Mouse (Mus musculus): ENCODE data around the gene Gm4846. TPM values are rescaled to one million over a fixed set of nuclear protein-coding genes. Genes with fewer than 3 reads are reported as not detected.
"Not testable (repeated sequence)": the region's sequence is repeated elsewhere in the genome, so short reads cannot be mapped to it uniquely, and the experiment has no call there.

The Gm4846 gene
- polyA plus RNA-seq (2016; fragmentation: Nextera tagmentation; extraction: Ambion mirVana), result not detected in 2 replicates

DNA sequence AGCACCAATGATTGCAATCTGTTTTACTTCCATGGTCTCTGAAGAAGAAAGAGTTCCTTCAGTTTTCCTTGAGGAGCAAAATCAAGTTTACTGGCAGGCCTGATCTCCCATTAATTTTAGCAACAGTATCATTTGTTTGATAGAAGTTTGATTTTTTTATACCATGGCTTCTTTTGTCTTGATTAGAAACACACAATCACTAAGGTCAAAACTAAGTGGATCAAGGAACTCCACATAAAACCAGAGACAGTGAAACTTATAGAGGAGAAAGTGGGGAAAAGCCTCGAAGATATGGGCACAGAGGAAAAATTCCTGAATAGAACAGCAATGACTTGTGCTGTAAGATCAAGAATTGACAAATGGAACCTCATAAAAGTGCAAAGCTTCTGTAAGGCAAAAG lies at the start of gene Gm4846:
Gene Gm4846 (minus strand): TSS at position 101 of the 400 bp plus-strand sequence.
- H3K4me3 ChIP-seq (replicated peaks); H3K27me3 ChIP-seq; H3K9me3 ChIP-seq; H3K27ac ChIP-seq; H3K9ac ChIP-seq; H3K36me3 ChIP-seq (replicated peaks); H3K4me2 ChIP-seq; H3K4me1 ChIP-seq; ATAC-seq (ENCODE audit: low FRiP score): not testable (repeated sequence)
- 67% methylated on average over 1 of the region's 1 CpGs for WGBS

DNA sequence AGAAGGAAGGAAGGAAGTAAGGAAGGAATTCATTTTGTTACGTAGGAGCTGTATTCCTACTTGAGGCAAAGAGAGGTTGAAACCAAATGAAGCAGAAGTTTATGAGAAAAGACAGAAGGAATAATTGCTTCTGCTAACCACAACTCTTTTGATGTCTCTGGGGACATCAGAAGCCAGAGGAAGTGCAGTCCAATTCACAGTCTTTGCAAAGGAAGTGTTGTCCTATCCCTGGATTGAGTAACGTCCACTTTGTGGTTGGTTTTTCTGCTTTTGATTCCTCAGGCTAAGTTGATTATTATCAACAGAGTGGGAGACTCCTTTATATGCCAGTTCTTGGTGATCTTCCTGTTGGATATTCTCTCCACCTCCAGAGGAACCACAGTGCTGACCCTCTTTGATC lies 34.1 kb upstream of the Gm4846 start:
- H3K27me3 ChIP-seq; H3K27ac ChIP-seq; H3K4me1 ChIP-seq; H3K4me3 ChIP-seq (replicated peaks); H3K4me2 ChIP-seq; H3K9me3 ChIP-seq; H3K9ac ChIP-seq; ATAC-seq (ENCODE audit: low FRiP score); H3K36me3 ChIP-seq (replicated peaks): not testable (repeated sequence)
- 86% methylated on average over 2 of the region's 2 CpGs for WGBS

DNA sequence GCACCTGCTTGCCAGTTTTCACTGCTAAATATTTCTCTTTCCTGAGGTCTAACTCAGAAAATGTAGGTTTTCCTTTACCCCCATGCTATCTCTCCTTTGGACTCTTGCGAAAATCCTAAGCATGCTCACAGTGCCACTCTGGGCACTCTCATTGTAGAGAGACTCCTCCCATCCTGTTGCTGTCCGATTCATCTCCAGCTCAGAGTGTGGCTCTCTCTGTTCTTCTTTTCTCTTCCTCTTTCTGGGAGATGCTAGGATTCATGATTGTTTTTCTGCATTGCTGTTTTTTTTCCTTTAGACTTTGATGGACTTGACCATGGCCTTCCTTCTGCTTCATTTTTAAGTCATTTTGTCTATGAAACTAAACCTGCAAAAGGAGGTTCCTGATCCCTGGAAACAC lies 27.3 kb upstream of the Gm4846 start:
- H3K36me3 ChIP-seq (replicated peaks); H3K4me3 ChIP-seq (replicated peaks); H3K9me3 ChIP-seq; H3K27me3 ChIP-seq; ATAC-seq (ENCODE audit: low FRiP score); H3K27ac ChIP-seq; H3K9ac ChIP-seq; H3K4me1 ChIP-seq; H3K4me2 ChIP-seq: not testable (repeated sequence)
- 76% methylated on average over 2 of the region's 2 CpGs for WGBS

DNA sequence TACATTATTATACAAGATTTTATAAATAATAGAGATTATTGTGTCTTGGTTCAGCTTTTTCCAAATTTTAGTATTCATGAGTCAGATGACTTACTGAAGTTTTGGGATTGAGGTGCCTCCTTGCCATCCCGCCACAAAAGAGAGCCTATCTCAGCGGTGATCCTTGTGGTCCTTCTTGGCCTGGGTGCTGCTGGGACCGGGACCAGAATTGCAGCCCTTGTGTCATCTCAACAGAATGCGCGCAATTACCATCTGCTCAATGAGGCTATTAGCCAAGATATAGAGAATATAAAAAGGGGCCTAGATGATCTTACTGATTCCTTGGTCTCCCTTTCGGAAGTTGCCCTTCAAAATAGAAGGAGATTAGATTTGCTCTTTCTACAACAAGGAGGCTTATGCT lies 22.2 kb upstream of the Gm4846 start:
- 88% methylated on average over 6 of the region's 6 CpGs for WGBS
- H3K4me1 ChIP-seq; H3K27me3 ChIP-seq; H3K4me3 ChIP-seq (replicated peaks); H3K9me3 ChIP-seq; H3K4me2 ChIP-seq; ATAC-seq (ENCODE audit: low FRiP score); H3K9ac ChIP-seq; H3K36me3 ChIP-seq (replicated peaks); H3K27ac ChIP-seq: not testable (repeated sequence)

DNA sequence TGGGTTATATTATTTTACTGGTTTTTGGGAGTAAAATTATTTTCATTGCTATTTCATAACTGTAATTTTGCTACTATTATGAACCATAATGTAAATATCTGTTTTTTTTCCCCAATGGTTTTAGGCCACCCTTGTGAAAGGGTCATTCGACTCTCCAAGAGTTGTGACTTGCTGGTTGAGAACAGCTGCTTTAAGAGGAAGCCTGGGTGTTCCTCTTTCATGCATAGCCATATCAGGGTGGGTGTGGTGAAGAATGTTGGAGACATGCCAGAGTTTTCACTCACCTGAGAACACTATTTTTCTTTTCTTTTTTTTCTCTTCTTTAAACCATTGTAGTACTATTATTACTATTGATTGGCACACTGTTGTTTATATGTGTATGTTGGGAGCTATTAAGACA lies 19.2 kb upstream of the Gm4846 start:
- Histone ChIP-seq H3K4me2 (no peak overlapping the region), H3K4me1 (no peaks in the 10 kb centered on the region), H3K27ac (no peak overlapping the region), H3K36me3 (replicated peaks) (no peaks in the 10 kb centered on the region), H3K27me3 (no peaks in the 10 kb centered on the region), H3K9ac (no peak overlapping the region), H3K9me3 (no peaks in the 10 kb centered on the region), H3K4me3 (replicated peaks) (no peak overlapping the region)
- ATAC-seq (ENCODE audit: low FRiP score), result no peak
- WGBS, result 88% methylated on average over 1 of the region's 1 CpGs

DNA sequence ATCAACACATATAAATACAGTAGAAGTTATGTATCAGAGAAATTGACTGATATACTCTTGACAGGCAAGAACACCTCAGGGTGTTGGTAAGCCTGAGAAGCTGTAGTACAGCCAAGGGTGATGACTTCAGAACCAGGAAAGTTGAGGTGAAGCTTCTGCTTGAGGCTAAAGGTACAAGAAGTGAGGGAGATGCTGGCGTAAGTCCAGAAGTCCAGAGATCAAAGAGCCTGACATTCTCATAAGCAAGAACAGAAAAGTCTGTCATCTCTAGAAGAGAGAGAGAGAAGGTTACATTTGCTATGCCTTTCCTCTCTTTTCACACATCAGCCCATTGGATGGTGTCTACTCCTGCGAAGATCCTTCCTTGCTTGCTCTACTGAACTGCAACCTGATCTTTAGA lies 6.8 kb upstream of the Gm4846 start:
- not testable (repeated sequence) for H3K27ac ChIP-seq; H3K27me3 ChIP-seq; H3K9me3 ChIP-seq; H3K4me2 ChIP-seq; H3K36me3 ChIP-seq (replicated peaks); H3K4me3 ChIP-seq (replicated peaks); H3K4me1 ChIP-seq; H3K9ac ChIP-seq; ATAC-seq (ENCODE audit: low FRiP score)
- 97% methylated on average over 2 of the region's 2 CpGs for WGBS

DNA sequence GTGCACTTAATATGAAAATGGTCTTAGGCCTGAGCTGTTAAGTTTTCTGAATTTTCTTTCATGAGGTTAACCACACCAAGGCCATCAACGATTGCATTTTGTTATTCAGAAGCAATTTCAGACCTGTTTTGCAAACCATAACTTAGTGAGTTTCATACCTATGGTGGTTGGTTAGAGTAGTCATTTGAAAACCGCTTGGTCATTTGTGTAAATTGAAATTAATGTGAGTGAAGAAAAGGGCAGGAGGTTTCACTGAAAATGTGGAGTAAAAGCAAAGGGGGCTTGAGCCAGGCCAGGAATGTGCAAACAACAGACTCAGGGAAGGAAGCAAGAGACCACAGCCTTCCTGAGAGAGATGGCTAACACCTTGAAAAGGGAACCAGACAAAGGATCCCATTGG lies 17.9 kb downstream of the Gm4846 start:
- Histone ChIP-seq H3K27ac (no peak overlapping the region), H3K9ac (no peak overlapping the region), H3K4me1 (no peaks in the 10 kb centered on the region), H3K9me3 (no peaks in the 10 kb centered on the region), H3K36me3 (replicated peaks) (no peaks in the 10 kb centered on the region), H3K4me2 (no peak overlapping the region), H3K27me3 (no peaks in the 10 kb centered on the region), H3K4me3 (replicated peaks) (no peak overlapping the region)
- ATAC-seq (ENCODE audit: low FRiP score), result no peak
- WGBS, result 88% methylated on average over 2 of the region's 2 CpGs

DNA sequence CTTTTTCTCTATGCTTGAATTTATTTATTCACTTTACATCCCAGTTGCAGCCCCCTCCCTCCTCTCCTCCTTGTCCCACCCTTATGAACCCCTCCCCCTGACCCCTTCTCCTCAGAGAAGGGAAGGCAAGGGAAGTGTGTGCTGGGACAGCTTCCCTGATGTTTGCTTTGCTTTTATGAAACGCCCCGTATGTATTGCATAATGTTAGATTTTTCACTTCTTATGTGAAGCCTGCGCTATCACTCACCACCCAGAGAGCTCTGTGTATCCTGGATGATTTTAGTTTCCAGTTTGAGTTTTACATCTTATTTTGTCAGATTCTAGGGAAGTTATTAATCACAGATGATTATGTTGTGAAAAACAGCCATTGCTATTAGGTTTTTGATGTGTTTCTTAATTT lies 30.2 kb downstream of the Gm4846 start:
- 93% methylated on average over 3 of the region's 3 CpGs for WGBS
- Histone ChIP-seq H3K27ac (no peak overlapping the region), H3K4me2 (no peak overlapping the region), H3K4me3 (replicated peaks) (no peak overlapping the region), H3K9ac (no peak overlapping the region), H3K4me1 (no peaks in the 10 kb centered on the region), H3K27me3 (no peaks in the 10 kb centered on the region), H3K9me3 (no peaks in the 10 kb centered on the region), H3K36me3 (replicated peaks) (no peaks in the 10 kb centered on the region)
- no peak for ATAC-seq (ENCODE audit: low FRiP score)

DNA sequence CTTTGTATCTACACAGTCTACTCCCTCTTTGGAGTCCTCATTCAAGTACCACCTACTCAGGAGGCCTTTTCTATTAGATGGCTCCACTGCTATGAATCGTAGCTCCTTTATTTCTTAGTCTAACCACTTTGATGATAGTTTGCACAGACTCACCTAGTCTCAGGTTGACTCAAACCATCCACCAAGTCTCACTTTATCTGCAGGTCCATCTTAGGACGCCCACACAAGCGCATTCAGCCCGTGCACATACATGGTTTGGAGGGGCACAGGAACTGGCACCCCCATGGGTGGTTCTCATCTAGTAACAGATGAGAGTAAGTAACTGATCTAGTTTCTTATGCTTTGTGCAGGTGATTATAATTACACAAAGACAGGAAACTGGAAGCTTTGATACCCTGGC lies 34.8 kb downstream of the Gm4846 start:
- no peaks in the 10 kb centered on the region for H3K27me3 ChIP-seq
- H3K27ac ChIP-seq, result no peak overlapping the region
- no peak overlapping the region for H3K9ac ChIP-seq
- no peaks in the 10 kb centered on the region for H3K4me1 ChIP-seq
- ATAC-seq (ENCODE audit: low FRiP score), result no peak
- H3K4me2 ChIP-seq, result no peak overlapping the region
- 89% methylated on average over 4 of the region's 4 CpGs for WGBS
- no peak overlapping the region for H3K4me3 ChIP-seq (replicated peaks)
- no peaks in the 10 kb centered on the region for H3K36me3 ChIP-seq (replicated peaks)
- H3K9me3 ChIP-seq, result no peaks in the 10 kb centered on the region

DNA sequence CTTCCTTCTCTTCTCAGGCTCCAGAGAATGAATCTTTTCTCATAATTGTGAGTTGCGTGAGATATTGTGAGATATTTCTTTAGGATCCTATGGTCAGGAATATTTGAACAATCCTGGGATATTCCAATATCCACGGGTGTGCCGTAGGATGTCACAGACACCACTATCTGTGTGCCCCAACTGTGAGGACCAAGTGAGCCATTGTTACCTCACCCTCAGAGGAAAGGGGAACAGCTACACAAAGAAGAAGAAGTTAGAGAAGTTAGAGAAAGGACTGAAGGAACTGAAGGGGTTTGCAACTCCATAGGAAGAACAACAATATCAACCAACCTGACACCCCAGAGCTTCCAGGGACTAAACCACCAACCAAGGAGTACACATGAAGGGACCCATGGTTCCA lies 55.4 kb downstream of the Gm4846 start:
- no peaks in the 10 kb centered on the region for H3K27me3 ChIP-seq
- no peak overlapping the region for H3K9ac ChIP-seq
- H3K9me3 ChIP-seq, result no peaks in the 10 kb centered on the region
- ATAC-seq (ENCODE audit: low FRiP score), result no peak
- 94% methylated on average over 3 of the region's 3 CpGs for WGBS
- H3K4me2 ChIP-seq, result no peak overlapping the region
- no peaks in the 10 kb centered on the region for H3K4me1 ChIP-seq
- no peaks in the 10 kb centered on the region for H3K36me3 ChIP-seq (replicated peaks)
- H3K4me3 ChIP-seq (replicated peaks), result no peak overlapping the region
- no peak overlapping the region for H3K27ac ChIP-seq

DNA sequence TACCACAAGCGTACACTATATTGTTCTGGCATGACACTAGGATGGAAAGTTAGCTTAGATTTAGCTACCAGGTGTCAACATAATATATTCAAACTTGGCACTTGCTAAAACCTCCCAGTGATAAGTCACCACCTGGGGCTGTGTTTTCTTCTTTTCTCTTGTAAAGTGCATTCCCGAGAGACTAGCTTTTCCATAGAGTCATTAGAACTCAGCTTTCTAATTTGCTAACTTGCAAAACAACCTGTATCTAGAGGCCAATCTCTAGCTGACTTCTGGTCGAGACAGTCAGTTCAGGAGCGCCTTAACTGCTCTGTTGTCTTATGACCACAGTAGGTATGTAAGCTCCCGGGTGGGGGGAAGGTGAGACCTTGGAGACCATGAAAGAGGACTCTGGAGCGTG lies 58.0 kb downstream of the Gm4846 start:
- ATAC-seq (ENCODE audit: low FRiP score), result no peak
- 68% methylated on average over 6 of the region's 6 CpGs for WGBS

More for the DNA sequence above, 58.0 kb downstream of the Gm4846 start:
- no peaks in the 10 kb centered on the region for H3K36me3 ChIP-seq (replicated peaks)
- no peak overlapping the region for H3K9ac ChIP-seq
- no peak overlapping the region for H3K4me2 ChIP-seq
- H3K27me3 ChIP-seq, result no peaks in the 10 kb centered on the region
- H3K9me3 ChIP-seq, result no peaks in the 10 kb centered on the region
- no peak overlapping the region for H3K27ac ChIP-seq
- H3K4me1 ChIP-seq, result no peaks in the 10 kb centered on the region
- no peak overlapping the region for H3K4me3 ChIP-seq (replicated peaks)

Data from forebrain, embryonic 12.5 days (tissue).